Mouse (Mus musculus) olfactory bulb, adult 2 months (tissue): Measurements from ENCODE around the gene RPS10-NUDT3.

Experiments used
- CTCF ChIP-seq: fragments of 200-500 bp; IDR thresholded peaks from 2 replicates; pipeline ENCODE4 v1.5.1; 2012; ENCODE audit warnings: low read depth, mild to moderate bottlenecking, low read length, moderate library complexity; ENCODE audit not compliant: insufficient read depth
- POLR2A ChIP-seq: fragments of 200-500 bp; IDR thresholded peaks from 2 replicates; pipeline ENCODE4 v1.6.1; 2012; ENCODE audit warnings: mild to moderate bottlenecking, low read depth, low read length, moderate library complexity; ENCODE audit not compliant: insufficient read depth

GRCm38 (mm10) chr17:27591826-27592564 is 43.0 kb downstream of the RPS10-NUDT3 start:
- TF ChIP-seq CTCF = no peak
- TF ChIP-seq POLR2A = no peak
